Mouse (Mus musculus) bone marrow, adult 2 months (tissue): ENCODE measurements around the gene Anapc4.

Experiments used
- CTCF ChIP-seq: fragments of 200-500 bp; IDR thresholded peaks from 2 replicates; pipeline ENCODE4 v1.5.1; 2011; ENCODE audit warnings: low read length, control low read depth; ENCODE audit not compliant: control insufficient read depth, insufficient read depth
- POLR2A ChIP-seq: fragments of 200-500 bp; IDR thresholded peaks from 2 replicates; pipeline ENCODE4 v1.6.1; 2011; ENCODE audit warnings: low read depth, mild to moderate bottlenecking, control low read depth, low read length, borderline replicate concordance; ENCODE audit not compliant: control insufficient read depth

GRCm38 (mm10) chr5:52913711-52914110 is 79.9 kb downstream of the Anapc4 start:
- TF ChIP-seq POLR2A (no peak), CTCF (no peak)
